Mouse (Mus musculus): ENCODE data around the gene Cnot6l. TPM values are rescaled to one million over a fixed set of nuclear protein-coding genes. Genes with fewer than 3 reads are reported as not detected.

Gene Cnot6l
- polyA plus RNA-seq, 1 experiment: 11.6 TPM

DNA sequence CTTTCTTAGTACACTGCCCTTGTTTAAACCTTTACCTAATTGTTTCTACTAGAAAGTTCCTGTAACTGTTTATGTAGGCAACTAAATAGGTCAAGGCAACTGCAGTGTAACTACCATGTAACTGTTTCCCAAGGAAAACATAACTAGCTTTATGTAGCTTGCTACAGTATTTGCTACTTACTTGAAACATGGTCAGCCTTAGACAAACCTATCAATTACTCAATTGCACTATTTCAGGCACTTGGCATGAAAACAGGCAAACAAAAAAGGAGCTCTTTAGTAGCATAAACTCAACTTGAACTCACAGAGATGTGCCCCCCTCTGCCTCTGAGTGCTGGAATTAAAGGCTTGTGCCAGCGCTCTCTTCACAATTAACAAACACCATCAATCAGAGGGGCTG, 37.1 kb downstream of the Cnot6l start:
- Histone ChIP-seq H3K4me1 (ENCODE audit: control insufficient read depth, insufficient read depth, insufficient read length) (no peaks in the 10 kb centered on the region), H3K27me3 (ENCODE audit: control insufficient read depth, insufficient read depth, low read length) (no peaks in the 10 kb centered on the region), H3K36me3 (ENCODE audit: control insufficient read depth, insufficient read depth, low read length) (peaks cover 3% of the 10 kb centered on the region), H3K27ac (ENCODE audit: insufficient read depth, low read length) (no peak overlapping the region), H3K4me3 (ENCODE audit: extremely low read depth, insufficient read depth, insufficient read length) (no peak overlapping the region)
- no peak for TF ChIP-seq CTCF (IDR thresholded peaks at IDR 0.05; ENCODE audit: extremely low read depth, insufficient read depth, insufficient read length, insufficient replicate concordance)
- no peak for DNase-seq (ENCODE audit: low read depth in 1 of 2, low spot score in 2 of 2)
- WGBS: 96% methylated on average over 1 of the region's 1 CpGs

DNA sequence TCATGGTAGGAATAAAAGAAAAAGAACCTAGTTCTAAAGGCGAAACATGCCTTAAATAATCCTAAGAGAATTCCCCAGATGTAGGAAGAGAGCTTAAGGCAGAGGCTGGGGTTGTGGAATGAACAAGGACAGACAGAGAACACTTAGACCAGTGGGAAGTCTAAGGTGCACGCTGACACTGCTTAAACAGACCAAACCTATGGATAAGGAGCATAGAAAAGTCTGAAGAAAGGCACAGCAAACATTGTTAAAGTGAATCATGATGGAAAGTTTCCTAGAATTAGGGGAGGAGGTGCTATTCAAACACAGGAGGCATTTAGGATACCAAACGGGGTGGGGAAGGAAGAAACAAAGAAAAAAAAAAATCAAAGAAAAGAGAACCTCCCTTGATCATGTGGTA, 49.0 kb downstream of the Cnot6l start:
- H3K27me3 ChIP-seq (ENCODE audit: control insufficient read depth, insufficient read depth, low read length): no peaks in the 10 kb centered on the region
- no peak overlapping the region for H3K4me3 ChIP-seq (ENCODE audit: extremely low read depth, insufficient read depth, insufficient read length)
- WGBS: 82% methylated on average over 3 of the region's 3 CpGs
- H3K36me3 ChIP-seq (ENCODE audit: control insufficient read depth, insufficient read depth, low read length): peaks cover 4% of the 10 kb centered on the region
- no peaks in the 10 kb centered on the region for H3K4me1 ChIP-seq (ENCODE audit: control insufficient read depth, insufficient read depth, insufficient read length)
- H3K27ac ChIP-seq (ENCODE audit: insufficient read depth, low read length): no peak overlapping the region
- no peak for DNase-seq (ENCODE audit: low read depth in 1 of 2, low spot score in 2 of 2)
- no peak for TF ChIP-seq POLR2A (IDR thresholded peaks at IDR 0.05; ENCODE audit: low read depth, low read length)
- no peak for TF ChIP-seq CTCF (IDR thresholded peaks at IDR 0.05; ENCODE audit: extremely low read depth, insufficient read depth, insufficient read length, insufficient replicate concordance)

DNA sequence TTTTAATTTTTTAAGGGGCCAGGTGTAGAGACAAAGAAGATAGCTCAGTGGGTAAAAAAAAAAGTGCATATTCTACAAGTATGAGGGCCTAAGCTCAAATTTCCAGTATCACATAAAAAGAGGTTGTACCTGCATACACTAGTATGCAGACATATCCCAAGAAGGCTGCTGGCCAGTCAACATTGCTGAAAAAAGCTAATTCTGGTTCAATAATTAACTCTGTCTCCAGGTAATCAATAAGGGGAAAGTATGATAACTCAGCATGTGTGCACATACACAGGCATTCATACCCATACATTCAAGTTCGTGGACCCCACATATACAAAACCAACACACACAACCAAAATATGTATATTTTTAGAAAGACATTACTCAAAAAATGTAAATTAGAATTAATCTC, 59.3 kb downstream of the Cnot6l start:
- Histone ChIP-seq H3K27ac (ENCODE audit: insufficient read depth, low read length) (no peak overlapping the region), H3K4me1 (ENCODE audit: control insufficient read depth, insufficient read depth, insufficient read length) (no peaks in the 10 kb centered on the region), H3K27me3 (ENCODE audit: control insufficient read depth, insufficient read depth, low read length) (no peaks in the 10 kb centered on the region), H3K36me3 (ENCODE audit: control insufficient read depth, insufficient read depth, low read length) (peaks cover 8% of the 10 kb centered on the region), H3K4me3 (ENCODE audit: extremely low read depth, insufficient read depth, insufficient read length) (no peak overlapping the region)
- whole genome bisulfite sequencing: 90% methylated on average over 1 of the region's 1 CpGs
- no peak for DNase-seq (ENCODE audit: low read depth in 1 of 2, low spot score in 2 of 2)
- TF ChIP-seq CTCF (IDR thresholded peaks at IDR 0.05; ENCODE audit: extremely low read depth, insufficient read depth, insufficient read length, insufficient replicate concordance): no peak
- TF ChIP-seq POLR2A (IDR thresholded peaks at IDR 0.05; ENCODE audit: low read depth, low read length): no peak

DNA sequence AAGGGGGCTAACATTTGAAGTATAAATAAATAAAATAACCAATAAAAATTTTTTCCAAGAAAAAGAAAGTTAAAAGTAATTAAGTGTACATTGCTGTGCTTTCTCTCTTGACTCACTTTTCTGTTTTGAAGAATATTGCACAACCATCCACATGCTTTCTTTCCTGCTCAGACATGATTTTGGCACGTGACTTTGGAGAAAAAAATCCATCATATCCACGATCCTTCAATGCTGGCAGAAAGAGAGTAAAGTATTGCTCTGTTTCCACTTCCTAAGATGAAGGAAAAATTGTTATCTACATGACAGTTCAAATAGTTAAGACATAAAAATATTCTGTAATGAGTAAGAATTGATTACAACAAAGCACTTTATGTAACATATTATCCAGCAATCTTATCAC, 72.5 kb downstream of the Cnot6l start:
- no peak for DNase-seq (ENCODE audit: low read depth in 1 of 2, low spot score in 2 of 2)
- WGBS: 83% methylated on average over 2 of the region's 2 CpGs
- peaks cover 5% of the 10 kb centered on the region for H3K36me3 ChIP-seq (ENCODE audit: control insufficient read depth, insufficient read depth, low read length)
- H3K4me1 ChIP-seq (ENCODE audit: control insufficient read depth, insufficient read depth, insufficient read length): no peaks in the 10 kb centered on the region
- H3K27me3 ChIP-seq (ENCODE audit: control insufficient read depth, insufficient read depth, low read length): no peaks in the 10 kb centered on the region
- H3K27ac ChIP-seq (ENCODE audit: insufficient read depth, low read length): no peak overlapping the region
- no peak for TF ChIP-seq CTCF (IDR thresholded peaks at IDR 0.05; ENCODE audit: extremely low read depth, insufficient read depth, insufficient read length, insufficient replicate concordance)
- TF ChIP-seq POLR2A (IDR thresholded peaks at IDR 0.05; ENCODE audit: low read depth, low read length): no peak
- H3K4me3 ChIP-seq (ENCODE audit: extremely low read depth, insufficient read depth, insufficient read length): no peak overlapping the region

DNA sequence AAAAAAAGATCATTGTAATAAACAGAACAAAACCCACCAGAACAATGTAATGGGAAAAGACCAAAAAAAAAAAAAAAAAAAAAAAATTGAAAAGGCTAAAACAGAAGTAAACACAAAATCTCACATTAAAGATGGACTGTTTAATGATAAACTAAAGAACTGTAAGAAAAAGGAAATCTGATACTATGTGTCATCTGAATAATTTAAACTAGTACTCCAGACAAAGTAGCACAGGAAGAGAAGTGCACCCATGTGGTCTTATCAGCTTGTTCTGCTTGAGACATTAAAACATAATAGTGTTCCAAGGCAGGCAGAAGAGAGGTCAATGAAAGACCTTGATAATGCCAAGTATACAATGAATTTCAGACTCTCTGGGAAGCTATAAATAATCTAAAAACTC, 78.6 kb downstream of the Cnot6l start:
- no peaks in the 10 kb centered on the region for H3K27me3 ChIP-seq (ENCODE audit: control insufficient read depth, insufficient read depth, low read length)
- no peak overlapping the region for H3K4me3 ChIP-seq (ENCODE audit: extremely low read depth, insufficient read depth, insufficient read length)
- H3K36me3 ChIP-seq (ENCODE audit: control insufficient read depth, insufficient read depth, low read length): peaks cover 16% of the 10 kb centered on the region
- TF ChIP-seq POLR2A (IDR thresholded peaks at IDR 0.05; ENCODE audit: low read depth, low read length) (no peak), CTCF (IDR thresholded peaks at IDR 0.05; ENCODE audit: extremely low read depth, insufficient read depth, insufficient read length, insufficient replicate concordance) (no peak)
- no peaks in the 10 kb centered on the region for H3K4me1 ChIP-seq (ENCODE audit: control insufficient read depth, insufficient read depth, insufficient read length)
- DNase-seq (ENCODE audit: low read depth in 1 of 2, low spot score in 2 of 2): no peak
- H3K27ac ChIP-seq (ENCODE audit: insufficient read depth, low read length): no peak overlapping the region

DNA sequence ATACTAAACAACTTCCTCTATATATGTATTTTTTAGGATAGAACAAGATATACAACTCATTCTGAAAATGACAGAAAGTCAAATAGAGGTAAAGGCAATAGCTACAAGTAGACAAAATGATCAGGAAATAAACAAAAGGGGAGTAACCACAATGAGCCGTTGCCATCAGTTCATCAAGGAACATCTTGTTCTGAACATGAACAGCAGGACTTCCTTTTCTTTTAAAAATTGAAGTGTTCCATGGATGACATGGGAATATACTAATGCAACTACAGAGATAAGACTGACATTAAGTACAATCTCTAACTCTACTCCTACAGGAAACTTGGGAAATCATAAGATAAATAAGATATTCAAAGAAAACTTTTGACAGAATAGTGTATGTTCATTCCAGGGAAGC, 84.9 kb downstream of the Cnot6l start:
- Histone ChIP-seq H3K4me3 (ENCODE audit: extremely low read depth, insufficient read depth, insufficient read length) (no peak overlapping the region), H3K4me1 (ENCODE audit: control insufficient read depth, insufficient read depth, insufficient read length) (no peaks in the 10 kb centered on the region), H3K27me3 (ENCODE audit: control insufficient read depth, insufficient read depth, low read length) (no peaks in the 10 kb centered on the region), H3K27ac (ENCODE audit: insufficient read depth, low read length) (no peak overlapping the region), H3K36me3 (ENCODE audit: control insufficient read depth, insufficient read depth, low read length) (peaks cover 27% of the 10 kb centered on the region)
- no peak for DNase-seq (ENCODE audit: low read depth in 1 of 2, low spot score in 2 of 2)
- TF ChIP-seq CTCF (IDR thresholded peaks at IDR 0.05; ENCODE audit: extremely low read depth, insufficient read depth, insufficient read length, insufficient replicate concordance): no peak
- no peak for TF ChIP-seq POLR2A (IDR thresholded peaks at IDR 0.05; ENCODE audit: low read depth, low read length)
- WGBS: 30% methylated on average over 1 of the region's 1 CpGs

DNA sequence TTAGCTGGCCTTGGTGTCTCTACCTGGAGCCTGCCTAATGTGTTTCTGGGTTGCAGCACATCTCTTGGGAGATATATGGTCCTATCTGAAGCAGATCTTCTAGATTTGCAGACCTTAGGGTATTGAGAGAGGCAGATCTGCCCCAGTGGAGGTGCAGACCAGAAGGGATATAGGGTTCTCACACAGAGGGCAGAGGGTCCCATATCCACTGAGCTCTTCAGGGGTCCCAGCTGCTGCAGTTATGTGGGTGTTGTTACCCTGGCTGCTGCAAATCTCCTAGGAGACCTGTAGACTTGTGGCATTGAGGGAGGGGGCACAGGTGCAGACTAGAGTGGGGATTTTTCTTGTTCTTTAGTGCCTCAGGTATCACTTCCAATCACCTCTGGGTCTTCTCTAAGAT, 98.4 kb downstream of the Cnot6l start:
- DNase-seq (ENCODE audit: low read depth in 1 of 2, low spot score in 2 of 2): no peak
- H3K27ac ChIP-seq (ENCODE audit: insufficient read depth, low read length): no peak overlapping the region
- H3K4me1 ChIP-seq (ENCODE audit: control insufficient read depth, insufficient read depth, insufficient read length): no peaks in the 10 kb centered on the region
- H3K27me3 ChIP-seq (ENCODE audit: control insufficient read depth, insufficient read depth, low read length): no peaks in the 10 kb centered on the region
- no peak overlapping the region for H3K4me3 ChIP-seq (ENCODE audit: extremely low read depth, insufficient read depth, insufficient read length)
- H3K36me3 ChIP-seq (ENCODE audit: control insufficient read depth, insufficient read depth, low read length): 0 out of 2 replicates have a peak, but pooled peaks cover 1% of the 10 kb centered on the region
- TF ChIP-seq POLR2A (IDR thresholded peaks at IDR 0.05; ENCODE audit: low read depth, low read length): no peak
- no peak for TF ChIP-seq CTCF (IDR thresholded peaks at IDR 0.05; ENCODE audit: extremely low read depth, insufficient read depth, insufficient read length, insufficient replicate concordance)

Measured in spleen, adult 2 months (tissue).